Comparison of ENCODE assay signal across 25 mouse cellular contexts in the genomic region with DNA sequence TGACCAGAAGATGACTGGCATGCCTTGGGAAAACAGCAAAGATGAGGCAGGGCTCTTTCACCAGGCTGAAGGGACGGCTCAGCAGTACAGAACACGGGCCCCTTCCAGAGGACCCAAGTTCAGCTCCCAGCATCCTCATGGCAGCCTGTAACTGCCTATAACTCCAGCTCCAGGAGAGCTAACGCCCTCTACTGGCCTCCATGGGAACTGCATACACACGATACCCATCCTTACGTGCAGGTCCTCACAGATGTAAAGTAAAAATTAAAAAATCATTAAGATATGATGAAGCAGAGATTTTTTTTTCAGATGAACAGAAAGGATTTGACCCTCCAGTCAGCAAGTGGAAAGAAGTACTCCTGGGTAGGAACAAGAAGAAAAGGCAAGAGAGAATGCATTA.
DNase-seq lines count a peak whose midpoint lies in the region; ATAC-seq and TF ChIP-seq lines count a peak whose summit lies in the region.
"Had no signal": no experiment of that assay in that cellular context is flagged by ENCODE, and none has a peak within 500 bp of the region (broad histone marks: within the 10 kb centered on the region; RNA-seq: fewer than 3 reads in every experiment).

No protein-coding gene starts in this region.

- no peaks in the 10 kb centered on the region for H3K4me1 ChIP-seq in intestine, postnatal 0 days (replicated peaks; ENCODE audit: control insufficient read depth, insufficient read depth, low read length)
- no peaks in the 10 kb centered on the region for H3K4me1 ChIP-seq in intestine, embryonic 16.5 days (ENCODE audit: control insufficient read depth, insufficient read depth, low read length)
- H3K4me1 ChIP-seq in lung, embryonic 14.5 days (ENCODE audit: insufficient read depth), result no peaks in the 10 kb centered on the region
- no peaks in the 10 kb centered on the region for H3K4me1 ChIP-seq in MEL (ENCODE audit: control insufficient read depth in 1 of 2, insufficient read depth in 2 of 2, low read length in 2 of 2)
- no peaks in the 10 kb centered on the region for H3K4me1 ChIP-seq in small intestine, adult 2 months (ENCODE audit: control insufficient read depth, insufficient read depth, insufficient read length, low read length)
- H3K4me1 ChIP-seq: embryonic facial prominence, embryonic 15.5 days; hindbrain, embryonic 15.5 days; limb, embryonic 10.5 days; liver, embryonic 15.5 days; megakaryocyte, embryonic 14.5 days; midbrain, embryonic 15.5 days had no signal

- H3K9ac ChIP-seq in intestine, postnatal 0 days (ENCODE audit: low read depth, low read length), result no peak overlapping the region
- no peak overlapping the region for H3K9ac ChIP-seq in intestine, embryonic 16.5 days (ENCODE audit: low read depth, low read length)
- no peak overlapping the region for H3K9ac ChIP-seq in lung, embryonic 14.5 days
- H3K9ac ChIP-seq in MEL (ENCODE audit: control insufficient read depth, low read depth, low read length, poor library complexity, severe bottlenecking), result no peak overlapping the region
- H3K9ac ChIP-seq: embryonic facial prominence, embryonic 15.5 days; heart, embryonic 13.5 days; hindbrain, embryonic 15.5 days; liver, embryonic 15.5 days; midbrain, embryonic 15.5 days had no signal

- TF ChIP-seq CTCF in intestine, postnatal 0 days (IDR thresholded peaks at IDR 0.05; ENCODE audit: low read depth), result peak; percentile 34
- peak; percentile 50 for TF ChIP-seq CTCF in lung, embryonic 14.5 days (IDR thresholded peaks at IDR 0.05; ENCODE audit: low read depth)
- peak; percentile 33 to 52 (median 41); a peak in 5 of 6 replicates for TF ChIP-seq CTCF in MEL (IDR thresholded peaks at IDR 0.05 in 2 of 3, conservative IDR thresholded peaks at IDR 0.05 in 1 of 3; ENCODE audit: control insufficient read depth in 1 of 3, insufficient read depth in 1 of 3, low read depth in 2 of 3, low read length in 3 of 3, poor library complexity in 1 of 3, severe bottlenecking in 1 of 3)
- TF ChIP-seq CTCF in small intestine, adult 2 months (IDR thresholded peaks at IDR 0.05; ENCODE audit: extremely low read depth, insufficient read length, insufficient replicate concordance, low read depth, low read length), result peak; percentile 42; the same call in 1 of the 2 replicates

- no peaks in the 10 kb centered on the region for H3K9me3 ChIP-seq in intestine, postnatal 0 days (ENCODE audit: control insufficient read depth)
- H3K9me3 ChIP-seq in intestine, embryonic 16.5 days (ENCODE audit: control insufficient read depth, low read length), result no peaks in the 10 kb centered on the region
- no peaks in the 10 kb centered on the region for H3K9me3 ChIP-seq in lung, embryonic 14.5 days (ENCODE audit: low read depth, low read length)
- H3K9me3 ChIP-seq in MEL (replicated peaks; ENCODE audit: insufficient read depth, low read length), result no peaks in the 10 kb centered on the region
- H3K9me3 ChIP-seq: embryonic facial prominence, embryonic 15.5 days; heart, embryonic 13.5 days; hindbrain, embryonic 15.5 days; limb, embryonic 10.5 days; liver, embryonic 15.5 days; midbrain, embryonic 15.5 days had no signal

- ATAC-seq in intestine, postnatal 0 days, result no peak
- no peak for ATAC-seq in intestine, embryonic 16.5 days
- ATAC-seq in lung, embryonic 14.5 days (ENCODE audit: insufficient read depth), result no peak
- ATAC-seq: midbrain, embryonic 15.5 days had no signal

- DNase-seq in lung, embryonic 14.5 days, result no peak
- DNase-seq in lung, postnatal 14 days, result no peak
- DNase-seq in MEL (ENCODE audit: low read depth, low spot score), result no peak
- DNase-seq in adrenal gland, postnatal 25 days, result no peak
- DNase-seq in right cerebral cortex, postnatal 36 days (ENCODE audit: low spot score in 2 of 2), result no peak
- DNase-seq: adrenal gland, postnatal 36 days; B cell, adult 2 months; cerebellum, adult 2 months; cerebellum, postnatal 36 days; gastrocnemius, postnatal 10 days; heart, postnatal 36 days; kidney, adult 11 months; kidney, postnatal 14 days; lung, postnatal 10 days; right cerebral cortex, postnatal 4 days had no signal

- no peaks in the 10 kb centered on the region for H3K36me3 ChIP-seq in intestine, postnatal 0 days (ENCODE audit: control insufficient read depth, insufficient read depth)
- no peaks in the 10 kb centered on the region for H3K36me3 ChIP-seq in intestine, embryonic 16.5 days (ENCODE audit: control insufficient read depth, insufficient read depth, low read length)
- no peaks in the 10 kb centered on the region for H3K36me3 ChIP-seq in lung, embryonic 14.5 days (ENCODE audit: insufficient read depth)
- no peaks in the 10 kb centered on the region for H3K36me3 ChIP-seq in MEL (ENCODE audit: control insufficient read depth in 1 of 2, insufficient read depth in 2 of 2, low read length in 2 of 2)
- no peaks in the 10 kb centered on the region for H3K36me3 ChIP-seq in small intestine, adult 2 months (ENCODE audit: control insufficient read depth, insufficient read depth, low read length)
- H3K36me3 ChIP-seq: embryonic facial prominence, embryonic 15.5 days; heart, embryonic 13.5 days; hindbrain, embryonic 15.5 days; limb, embryonic 10.5 days; liver, embryonic 15.5 days; midbrain, embryonic 15.5 days had no signal

- no peak overlapping the region for H3K4me2 ChIP-seq in intestine, postnatal 0 days (replicated peaks; ENCODE audit: low read depth)
- no peak overlapping the region for H3K4me2 ChIP-seq in intestine, embryonic 16.5 days (ENCODE audit: low read depth, low read length)
- H3K4me2 ChIP-seq in lung, embryonic 14.5 days, result no peak overlapping the region
- H3K4me2 ChIP-seq: embryonic facial prominence, embryonic 15.5 days; heart, embryonic 13.5 days; hindbrain, embryonic 15.5 days; liver, embryonic 15.5 days; midbrain, embryonic 15.5 days had no signal

- H3K27ac ChIP-seq in intestine, postnatal 0 days (ENCODE audit: low read depth, low read length), result no peak overlapping the region
- no peak overlapping the region for H3K27ac ChIP-seq in intestine, embryonic 16.5 days (ENCODE audit: low read length)
- no peak overlapping the region for H3K27ac ChIP-seq in lung, embryonic 14.5 days (ENCODE audit: low read depth)
- no peak overlapping the region for H3K27ac ChIP-seq in MEL (ENCODE audit: control insufficient read depth, low read depth, low read length)
- no peak overlapping the region for H3K27ac ChIP-seq in small intestine, adult 2 months (ENCODE audit: insufficient read depth, low read depth, low read length)
- H3K27ac ChIP-seq: embryonic facial prominence, embryonic 15.5 days; heart, embryonic 13.5 days; hindbrain, embryonic 15.5 days; limb, embryonic 10.5 days; liver, embryonic 15.5 days; midbrain, embryonic 15.5 days had no signal

- no peak overlapping the region for H3K4me3 ChIP-seq in intestine, postnatal 0 days (ENCODE audit: low read depth, low read length)
- H3K4me3 ChIP-seq in intestine, embryonic 16.5 days (ENCODE audit: low read length), result no peak overlapping the region
- no peak overlapping the region for H3K4me3 ChIP-seq in lung, embryonic 14.5 days (ENCODE audit: low read depth, low read length)
- H3K4me3 ChIP-seq in MEL (ENCODE audit: control insufficient read depth in 1 of 2, insufficient read depth in 1 of 2, low read depth in 2 of 2, low read length in 2 of 2), result no peak overlapping the region
- H3K4me3 ChIP-seq in small intestine, adult 2 months (ENCODE audit: low read depth, low read length), result no peak overlapping the region
- H3K4me3 ChIP-seq: embryonic facial prominence, embryonic 15.5 days; heart, embryonic 13.5 days; hindbrain, embryonic 15.5 days; limb, embryonic 10.5 days; liver, embryonic 15.5 days; megakaryocyte, embryonic 14.5 days; midbrain, embryonic 15.5 days had no signal

- TF ChIP-seq RAD21 in MEL (IDR thresholded peaks at IDR 0.05; ENCODE audit: low read depth, low read length), result peak; percentile 10

- no peak for TF ChIP-seq POLR2A in MEL (IDR thresholded peaks at IDR 0.05; ENCODE audit: control insufficient read depth in 1 of 2, insufficient read depth in 1 of 2, low read depth in 1 of 2, low read length in 2 of 2, poor library complexity in 1 of 2)
- TF ChIP-seq POLR2A in small intestine, adult 2 months (IDR thresholded peaks at IDR 0.05; ENCODE audit: low read depth, low read length), result no peak

- no peaks in the 10 kb centered on the region for H3K27me3 ChIP-seq in intestine, postnatal 0 days (replicated peaks; ENCODE audit: control insufficient read depth, insufficient read depth, low read length)
- H3K27me3 ChIP-seq in intestine, embryonic 16.5 days (replicated peaks; ENCODE audit: control insufficient read depth, insufficient read depth, low read length), result no peaks in the 10 kb centered on the region
- no peaks in the 10 kb centered on the region for H3K27me3 ChIP-seq in lung, embryonic 14.5 days (ENCODE audit: insufficient read depth, low read length)
- no peaks in the 10 kb centered on the region; a peak in 1 of 4 replicates for H3K27me3 ChIP-seq in MEL (ENCODE audit: control insufficient read depth in 1 of 2, insufficient read depth in 2 of 2, low read length in 2 of 2)
- H3K27me3 ChIP-seq in small intestine, adult 2 months (ENCODE audit: control insufficient read depth, insufficient read depth, low read length), result no peaks in the 10 kb centered on the region
- H3K27me3 ChIP-seq: embryonic facial prominence, embryonic 15.5 days; heart, embryonic 13.5 days; hindbrain, embryonic 15.5 days; liver, embryonic 15.5 days; megakaryocyte, embryonic 14.5 days; midbrain, embryonic 15.5 days had no signal

- no peak for TF ChIP-seq EP300 in MEL (IDR thresholded peaks at IDR 0.05; ENCODE audit: low read depth in 1 of 2, low read length in 2 of 2)

- H3K79me2 ChIP-seq in MEL (ENCODE audit: control insufficient read depth, insufficient read depth, low read length, poor library complexity), result no peaks in the 10 kb centered on the region

- 78% methylated on average over 5 of the region's 5 CpGs for WGBS in intestine, postnatal 0 days
- 80% methylated on average over 5 of the region's 5 CpGs for WGBS in intestine, embryonic 16.5 days
- 80% methylated on average over 5 of the region's 5 CpGs for WGBS in lung, embryonic 14.5 days
- WGBS in small intestine, adult 2 months, result 77% methylated on average over 5 of the region's 5 CpGs

TF ChIP-seq in MEL, 35 proteins besides CTCF, POLR2A, EP300 and RAD21:
- TF ChIP-seq ETS1 (IDR thresholded peaks at IDR 0.05; ENCODE audit: low read depth, low read length), result no peak
- peak; percentile 22; the same call in 1 of the 2 replicates for TF ChIP-seq SMC3 (IDR thresholded peaks at IDR 0.05; ENCODE audit: low read depth, low read length)
